Mouse (Mus musculus): Measurements from ENCODE around the gene Ndufs2. TPM values are rescaled to one million over a fixed set of nuclear protein-coding genes. Genes with fewer than 3 reads are reported as not detected.
"Not testable (repeated sequence)": the region's sequence is repeated elsewhere in the genome, so short reads cannot be mapped to it uniquely, and the experiment has no call there.

Ndufs2 gene
- polyA plus RNA-seq, 1 experiment from 2014 or later = 247 TPM

DNA sequence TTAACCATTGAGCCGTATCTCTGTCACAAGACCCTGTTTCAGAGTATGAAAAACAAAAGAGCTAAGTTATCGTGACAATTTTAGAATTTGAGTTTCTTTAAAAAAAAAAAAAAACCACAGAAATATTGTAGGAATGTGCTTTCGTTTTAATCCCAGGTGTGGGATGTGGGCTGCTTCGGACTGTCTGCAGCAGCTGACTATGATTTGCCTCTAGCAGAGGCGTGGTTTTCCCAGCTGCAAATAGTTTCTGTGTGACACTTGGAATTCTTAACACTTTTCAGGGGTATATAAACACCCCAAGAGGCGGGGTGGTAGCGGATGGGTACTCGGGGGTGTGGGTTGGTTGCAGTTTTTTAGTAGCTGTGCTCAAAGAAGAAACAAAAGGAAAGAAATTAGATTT lies 5.8 kb downstream of the Ndufs2 start:
- Histone ChIP-seq H3K4me2 (ENCODE audit: low read length) (no peak overlapping the region), H3K27ac (ENCODE audit: low read depth) (no peak overlapping the region), H3K27me3 (replicated peaks; ENCODE audit: control insufficient read depth, insufficient read depth, low read length) (no peaks in the 10 kb centered on the region), H3K9ac (ENCODE audit: low read length) (no peak overlapping the region), H3K4me3 (ENCODE audit: low read depth, low read length) (no peak overlapping the region), H3K36me3 (ENCODE audit: control insufficient read depth, insufficient read depth, low read length) (peaks cover 45% of the 10 kb centered on the region), H3K4me1 (replicated peaks; ENCODE audit: control insufficient read depth, insufficient read depth, low read length) (peaks cover 30% of the 10 kb centered on the region), H3K9me3 (ENCODE audit: control insufficient read depth, low read length) (no peaks in the 10 kb centered on the region)
- ATAC-seq (replicated peaks; ENCODE audit: low FRiP score, low TSS enrichment, low read depth) (no peak), DNase-seq (ENCODE audit: low spot score) (no peak)
- 80% methylated on average over 8 of the region's 8 CpGs for WGBS

GRCm38 (mm10) chr1:171241952-171242351 lies 9.2 kb downstream of the Ndufs2 start:
- not testable (repeated sequence) for DNase-seq (ENCODE audit: low spot score); H3K9ac ChIP-seq (ENCODE audit: low read length); H3K4me3 ChIP-seq (ENCODE audit: low read depth, low read length); H3K4me2 ChIP-seq (ENCODE audit: low read length); H3K9me3 ChIP-seq (ENCODE audit: control insufficient read depth, low read length); ATAC-seq (replicated peaks; ENCODE audit: low FRiP score, low TSS enrichment, low read depth); H3K27ac ChIP-seq (ENCODE audit: low read depth); H3K27me3 ChIP-seq (replicated peaks; ENCODE audit: control insufficient read depth, insufficient read depth, low read length)
- H3K36me3 ChIP-seq (ENCODE audit: control insufficient read depth, insufficient read depth, low read length) = peaks cover 79% of the 10 kb centered on the region
- peaks cover 10% of the 10 kb centered on the region for H3K4me1 ChIP-seq (replicated peaks; ENCODE audit: control insufficient read depth, insufficient read depth, low read length)
- 87% methylated on average over 12 of the region's 12 CpGs for WGBS

DNA sequence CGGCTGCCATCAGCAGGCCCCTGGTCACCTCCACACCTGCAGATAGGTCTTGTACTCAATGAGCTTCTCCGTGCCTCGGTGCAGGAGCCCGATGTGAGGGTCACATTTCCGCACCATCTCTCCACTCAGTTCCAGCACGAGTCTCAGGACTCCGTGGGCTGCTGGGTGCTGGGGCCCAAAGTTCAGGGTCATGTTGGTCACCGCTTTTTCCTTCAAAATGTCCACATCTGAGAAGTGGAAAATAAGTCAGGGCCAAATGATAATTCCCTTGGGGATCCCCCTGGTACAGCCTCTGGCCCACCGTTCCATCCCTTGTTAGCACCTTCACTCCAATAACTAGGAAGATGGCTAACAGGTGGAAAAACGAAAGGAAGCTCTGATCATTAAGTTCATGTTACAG lies 10.3 kb downstream of the Ndufs2 start:
- peaks cover 5% of the 10 kb centered on the region for H3K4me1 ChIP-seq (replicated peaks; ENCODE audit: control insufficient read depth, insufficient read depth, low read length)
- no peaks in the 10 kb centered on the region for H3K9me3 ChIP-seq (ENCODE audit: control insufficient read depth, low read length)
- no peak overlapping the region for H3K4me2 ChIP-seq (ENCODE audit: low read length)
- ATAC-seq (replicated peaks; ENCODE audit: low FRiP score, low TSS enrichment, low read depth) = no peak
- H3K4me3 ChIP-seq (ENCODE audit: low read depth, low read length) = no peak overlapping the region
- DNase-seq (ENCODE audit: low spot score) = no peak
- no peak overlapping the region for H3K27ac ChIP-seq (ENCODE audit: low read depth)
- H3K27me3 ChIP-seq (replicated peaks; ENCODE audit: control insufficient read depth, insufficient read depth, low read length) = no peaks in the 10 kb centered on the region
- no peak overlapping the region for H3K9ac ChIP-seq (ENCODE audit: low read length)
- 91% methylated on average over 10 of the region's 10 CpGs for WGBS
- H3K36me3 ChIP-seq (ENCODE audit: control insufficient read depth, insufficient read depth, low read length) = peaks cover 89% of the 10 kb centered on the region

GRCm38 (mm10) chr1:171239992-171240744 lies 11.0 kb downstream of the Ndufs2 start:
- DNase-seq (ENCODE audit: low spot score) = no peak
- Histone ChIP-seq H3K4me2 (ENCODE audit: low read length) (no peak overlapping the region), H3K9me3 (ENCODE audit: control insufficient read depth, low read length) (no peaks in the 10 kb centered on the region), H3K27ac (ENCODE audit: low read depth) (no peak overlapping the region), H3K9ac (ENCODE audit: low read length) (no peak overlapping the region), H3K27me3 (replicated peaks; ENCODE audit: control insufficient read depth, insufficient read depth, low read length) (no peaks in the 10 kb centered on the region), H3K4me3 (ENCODE audit: low read depth, low read length) (no peak overlapping the region), H3K4me1 (replicated peaks; ENCODE audit: control insufficient read depth, insufficient read depth, low read length) (no peaks in the 10 kb centered on the region; the same call in 1 of the 2 replicates), H3K36me3 (ENCODE audit: control insufficient read depth, insufficient read depth, low read length) (peaks cover 91% of the 10 kb centered on the region)
- no peak for ATAC-seq (replicated peaks; ENCODE audit: low FRiP score, low TSS enrichment, low read depth)
- WGBS = 74% methylated on average over 15 of the region's 15 CpGs

DNA sequence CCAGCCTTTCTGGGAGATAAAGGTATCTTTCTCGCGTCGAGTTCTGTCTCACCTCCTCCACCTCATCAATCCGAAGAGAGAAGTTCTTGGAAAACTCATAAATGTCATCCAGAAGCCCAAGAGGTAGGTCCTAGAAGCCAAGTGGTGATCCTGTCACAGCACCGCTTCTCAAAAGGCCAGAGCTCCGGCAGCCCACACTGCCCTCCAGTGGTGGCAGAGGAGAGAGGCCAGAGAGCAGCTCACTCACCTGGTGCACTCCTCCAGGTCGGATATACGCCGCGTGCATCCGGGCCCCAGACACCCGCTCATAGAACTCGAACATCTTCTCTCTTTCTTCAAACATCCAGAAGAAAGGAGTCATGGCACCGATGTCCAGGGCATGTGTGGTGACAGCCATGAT lies 12.7 kb downstream of the Ndufs2 start:
- Histone ChIP-seq H3K27me3 (replicated peaks; ENCODE audit: control insufficient read depth, insufficient read depth, low read length) (no peaks in the 10 kb centered on the region), H3K9ac (ENCODE audit: low read length) (no peak overlapping the region), H3K4me3 (ENCODE audit: low read depth, low read length) (no peak overlapping the region), H3K36me3 (ENCODE audit: control insufficient read depth, insufficient read depth, low read length) (peaks cover 96% of the 10 kb centered on the region), H3K9me3 (ENCODE audit: control insufficient read depth, low read length) (no peaks in the 10 kb centered on the region), H3K4me1 (replicated peaks; ENCODE audit: control insufficient read depth, insufficient read depth, low read length) (no peaks in the 10 kb centered on the region), H3K4me2 (ENCODE audit: low read length) (no peak overlapping the region), H3K27ac (ENCODE audit: low read depth) (no peak overlapping the region)
- WGBS = 67% methylated on average over 14 of the region's 14 CpGs
- DNase-seq (ENCODE audit: low spot score) (peak; percentile 72), ATAC-seq (replicated peaks; ENCODE audit: low FRiP score, low TSS enrichment, low read depth) (peak; percentile 56)

- ATAC-seq (replicated peaks; ENCODE audit: low FRiP score, low TSS enrichment, low read depth) (no peak), DNase-seq (ENCODE audit: low spot score) (no peak)
- Histone ChIP-seq H3K9ac (ENCODE audit: low read length) (no peak overlapping the region), H3K27ac (ENCODE audit: low read depth) (no peak overlapping the region), H3K4me3 (ENCODE audit: low read depth, low read length) (no peak overlapping the region), H3K9me3 (ENCODE audit: control insufficient read depth, low read length) (no peaks in the 10 kb centered on the region), H3K4me2 (ENCODE audit: low read length) (no peak overlapping the region), H3K36me3 (ENCODE audit: control insufficient read depth, insufficient read depth, low read length) (peaks cover 89% of the 10 kb centered on the region), H3K4me1 (replicated peaks; ENCODE audit: control insufficient read depth, insufficient read depth, low read length) (no peaks in the 10 kb centered on the region), H3K27me3 (replicated peaks; ENCODE audit: control insufficient read depth, insufficient read depth, low read length) (no peaks in the 10 kb centered on the region)
- 49% methylated on average over 6 of the region's 6 CpGs for WGBS
Observed at GRCm38 (mm10) chr1:171237438-171237837, 13.8 kb downstream of the Ndufs2 start.

- no peak overlapping the region for H3K9ac ChIP-seq (ENCODE audit: low read length)
- H3K4me1 ChIP-seq (replicated peaks; ENCODE audit: control insufficient read depth, insufficient read depth, low read length) = no peaks in the 10 kb centered on the region
- WGBS = 81% methylated on average over 4 of the region's 4 CpGs
- H3K27me3 ChIP-seq (replicated peaks; ENCODE audit: control insufficient read depth, insufficient read depth, low read length) = no peaks in the 10 kb centered on the region
- no peak overlapping the region for H3K4me2 ChIP-seq (ENCODE audit: low read length)
- peaks cover 76% of the 10 kb centered on the region for H3K36me3 ChIP-seq (ENCODE audit: control insufficient read depth, insufficient read depth, low read length)
- ATAC-seq (replicated peaks; ENCODE audit: low FRiP score, low TSS enrichment, low read depth) (no peak), DNase-seq (ENCODE audit: low spot score) (no peak)
- H3K27ac ChIP-seq (ENCODE audit: low read depth) = no peak overlapping the region
- H3K4me3 ChIP-seq (ENCODE audit: low read depth, low read length) = no peak overlapping the region
- H3K9me3 ChIP-seq (ENCODE audit: control insufficient read depth, low read length) = no peaks in the 10 kb centered on the region
Observed at GRCm38 (mm10) chr1:171235791-171236190, 15.4 kb downstream of the Ndufs2 start.

GRCm38 (mm10) chr1:171234538-171234937 lies 16.6 kb downstream of the Ndufs2 start:
- no peak overlapping the region for H3K9ac ChIP-seq (ENCODE audit: low read length)
- H3K27me3 ChIP-seq (replicated peaks; ENCODE audit: control insufficient read depth, insufficient read depth, low read length) = no peaks in the 10 kb centered on the region
- H3K9me3 ChIP-seq (ENCODE audit: control insufficient read depth, low read length) = no peaks in the 10 kb centered on the region
- H3K4me2 ChIP-seq (ENCODE audit: low read length) = no peak overlapping the region
- H3K4me1 ChIP-seq (replicated peaks; ENCODE audit: control insufficient read depth, insufficient read depth, low read length) = no peaks in the 10 kb centered on the region
- ATAC-seq (replicated peaks; ENCODE audit: low FRiP score, low TSS enrichment, low read depth) (no peak), DNase-seq (ENCODE audit: low spot score) (no peak)
- H3K36me3 ChIP-seq (ENCODE audit: control insufficient read depth, insufficient read depth, low read length) = peaks cover 64% of the 10 kb centered on the region
- no peak overlapping the region; the same call in 1 of the 2 replicates for H3K27ac ChIP-seq (ENCODE audit: low read depth)
- 77% methylated on average over 4 of the region's 4 CpGs for WGBS
- no peak overlapping the region for H3K4me3 ChIP-seq (ENCODE audit: low read depth, low read length)

DNA sequence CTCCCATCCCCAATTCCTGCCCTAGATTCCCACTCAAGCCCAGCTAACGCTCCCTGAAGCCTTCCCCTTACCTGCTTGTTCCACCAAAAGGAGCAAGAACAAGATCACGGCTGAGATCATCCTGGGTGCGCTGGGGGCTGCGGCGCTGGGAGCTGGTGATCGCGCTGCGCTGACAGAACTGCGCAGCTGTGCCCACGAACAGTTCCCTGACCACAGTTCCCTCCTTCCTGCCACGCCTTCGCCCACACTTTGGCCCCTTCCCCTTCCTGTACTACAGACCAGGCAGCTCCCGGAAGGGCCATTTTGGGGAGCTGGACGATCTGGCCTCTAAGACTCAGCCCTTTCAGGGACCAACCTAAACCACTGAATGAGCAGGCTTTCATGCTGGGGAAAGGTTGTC lies 17.1 kb downstream of the Ndufs2 start, which contains the start of gene Fcer1g:
TSS of gene Fcer1g (minus strand) at position 240 of the 400 bp plus-strand sequence.
- H3K27me3 ChIP-seq (replicated peaks; ENCODE audit: control insufficient read depth, insufficient read depth, low read length) = no peaks in the 10 kb centered on the region
- H3K9me3 ChIP-seq (ENCODE audit: control insufficient read depth, low read length) = no peaks in the 10 kb centered on the region
- H3K4me3 ChIP-seq (ENCODE audit: low read depth, low read length) = no peak within 1 kb of the TSS
- no peaks in the 10 kb centered on the region for H3K4me1 ChIP-seq (replicated peaks; ENCODE audit: control insufficient read depth, insufficient read depth, low read length)
- peaks cover 60% of the 10 kb centered on the region for H3K36me3 ChIP-seq (ENCODE audit: control insufficient read depth, insufficient read depth, low read length)
- WGBS = 89% methylated on average over 14 of the region's 14 CpGs
- H3K4me2 ChIP-seq (ENCODE audit: low read length) = no peak within 1 kb of the TSS
- no peak within 1 kb of the TSS; the same call in 1 of the 2 replicates for H3K27ac ChIP-seq (ENCODE audit: low read depth)
- ATAC-seq (replicated peaks; ENCODE audit: low FRiP score, low TSS enrichment, low read depth) = no peak
- no peak within 1 kb of the TSS for H3K9ac ChIP-seq (ENCODE audit: low read length)
- no peak for DNase-seq (ENCODE audit: low spot score)

Data from intestine, embryonic 14.5 days (tissue).